Mouse (Mus musculus): ENCODE measurements around the gene Cfdp1. TPM values are rescaled to one million over a fixed set of nuclear protein-coding genes. Genes with fewer than 3 reads are reported as not detected.

Cfdp1 gene
- total and polyA plus RNA-seq, 3 experiments, result 26.1 to 229 (median 160) TPM

DNA sequence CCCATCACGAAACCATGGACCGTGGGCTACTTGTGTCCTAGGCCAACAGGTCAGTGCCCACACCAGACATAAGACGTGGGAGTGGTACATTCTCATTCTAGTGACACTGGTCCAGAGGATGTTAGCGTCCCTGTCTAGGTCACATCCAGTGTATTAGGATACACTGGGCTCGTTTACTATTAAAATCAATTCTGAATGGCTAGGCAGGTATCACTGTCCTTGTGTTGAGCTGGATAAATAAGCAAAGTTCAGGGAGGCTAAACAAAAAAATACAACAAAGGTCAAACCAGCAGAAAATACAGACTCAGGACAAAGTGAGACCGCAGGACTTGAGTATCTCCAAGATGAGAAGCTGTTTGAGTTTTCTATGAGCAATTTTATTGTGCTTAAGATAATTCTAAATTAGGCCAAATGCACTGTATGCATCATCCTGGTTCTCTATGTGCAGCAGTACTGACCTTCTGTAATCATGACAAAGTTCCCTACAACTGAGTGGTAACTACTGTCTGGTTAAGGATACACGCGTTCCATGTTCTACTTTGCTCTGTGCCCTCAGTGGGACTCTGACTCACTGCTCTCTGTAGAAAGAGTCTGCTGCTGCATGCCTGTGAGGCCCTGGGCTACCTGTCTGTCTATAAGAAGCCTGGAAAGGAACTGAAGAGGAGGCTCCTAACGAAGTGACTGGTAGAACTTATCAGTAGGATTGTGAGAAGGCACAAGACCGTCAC lies 73.2 kb downstream of the Cfdp1 start:
- no peak for TF ChIP-seq GATA1 (IDR thresholded peaks at IDR 0.05; ENCODE audit: borderline replicate concordance, low read length)
- no peak for TF ChIP-seq POLR2AphosphoS5 (IDR thresholded peaks at IDR 0.05; ENCODE audit: insufficient replicate concordance, low read depth, low read length)
- no peak for TF ChIP-seq CTCF (IDR thresholded peaks at IDR 0.05; ENCODE audit: low read depth, low read length)
- no peak for TF ChIP-seq TAL1 (conservative IDR thresholded peaks at IDR 0.05; ENCODE audit: low read depth, low read length)
- TF ChIP-seq GATA2 (IDR thresholded peaks at IDR 0.05; ENCODE audit: borderline replicate concordance, low read depth, low read length), result no peak
- H3K27me3 ChIP-seq (ENCODE audit: insufficient read depth, low read length), result no peaks in the 10 kb centered on the region
- ATAC-seq (ENCODE audit: extremely low read depth, insufficient number of reproducible peaks, low FRiP score, poor library complexity, severe bottlenecking) (no peak), DNase-seq (ENCODE audit: low spot score) (no peak)
- no peak overlapping the region for H3K4me3 ChIP-seq (ENCODE audit: low read depth, low read length)
- peaks cover 8% of the 10 kb centered on the region for H3K4me1 ChIP-seq (ENCODE audit: insufficient read depth, low read depth, low read length)
- peaks cover 85% of the 10 kb centered on the region for H3K36me3 ChIP-seq (replicated peaks)
- H3K9me3 ChIP-seq (replicated peaks), result no peaks in the 10 kb centered on the region

DNA sequence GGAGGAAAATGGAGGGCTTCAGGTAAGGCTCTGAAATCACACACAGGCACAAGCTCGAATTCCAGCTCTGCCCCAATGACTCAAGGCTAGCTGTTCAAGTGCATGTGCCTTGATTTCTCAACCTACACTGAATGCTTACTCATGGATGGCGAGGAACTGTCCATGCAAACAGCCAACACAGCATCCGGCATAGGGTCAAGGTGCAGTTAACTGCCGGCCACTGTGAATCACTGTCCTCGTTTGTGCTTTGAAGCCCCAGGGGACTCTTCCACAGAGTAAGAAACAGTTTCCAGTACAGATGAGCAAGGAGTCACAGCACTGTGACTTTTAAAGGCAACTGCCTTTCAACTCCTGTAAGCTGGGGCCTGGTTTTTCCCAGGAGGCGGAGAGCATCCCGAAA lies 74.4 kb downstream of the Cfdp1 start:
- Histone ChIP-seq H3K4me1 (ENCODE audit: insufficient read depth, low read depth, low read length) (peaks cover 12% of the 10 kb centered on the region), H3K27me3 (ENCODE audit: insufficient read depth, low read length) (no peaks in the 10 kb centered on the region), H3K9me3 (replicated peaks) (no peaks in the 10 kb centered on the region), H3K36me3 (replicated peaks) (peaks cover 86% of the 10 kb centered on the region), H3K4me3 (ENCODE audit: low read depth, low read length) (no peak overlapping the region)
- ATAC-seq (ENCODE audit: extremely low read depth, insufficient number of reproducible peaks, low FRiP score, poor library complexity, severe bottlenecking) (no peak), DNase-seq (ENCODE audit: low spot score) (no peak)
- TF ChIP-seq GATA1 (IDR thresholded peaks at IDR 0.05; ENCODE audit: borderline replicate concordance, low read length) (no peak), POLR2AphosphoS5 (IDR thresholded peaks at IDR 0.05; ENCODE audit: insufficient replicate concordance, low read depth, low read length) (no peak), CTCF (IDR thresholded peaks at IDR 0.05; ENCODE audit: low read depth, low read length) (no peak), TAL1 (conservative IDR thresholded peaks at IDR 0.05; ENCODE audit: low read depth, low read length) (no peak), GATA2 (IDR thresholded peaks at IDR 0.05; ENCODE audit: borderline replicate concordance, low read depth, low read length) (no peak)

DNA sequence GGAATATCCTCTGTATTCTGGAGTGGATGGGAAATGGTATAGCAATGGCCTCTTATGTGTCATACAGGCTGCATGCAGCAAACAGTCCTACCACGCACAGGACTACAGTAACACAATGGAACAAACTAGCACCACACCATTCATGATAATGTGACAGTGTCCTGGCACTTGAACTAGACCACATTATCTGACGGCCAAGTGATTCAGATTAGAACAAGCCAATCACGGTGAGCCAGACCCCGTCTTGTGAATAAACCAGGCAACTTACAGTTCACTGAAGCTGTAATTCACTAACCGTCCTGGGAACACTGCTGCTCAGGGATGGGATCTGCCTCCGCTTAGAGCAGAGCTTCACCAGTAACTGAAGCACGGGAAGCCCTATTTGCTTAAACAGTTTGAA lies 75.3 kb downstream of the Cfdp1 start:
- H3K4me1 ChIP-seq (ENCODE audit: insufficient read depth, low read depth, low read length), result peaks cover 20% of the 10 kb centered on the region
- no peaks in the 10 kb centered on the region for H3K9me3 ChIP-seq (replicated peaks)
- no peak for TF ChIP-seq TAL1 (conservative IDR thresholded peaks at IDR 0.05; ENCODE audit: low read depth, low read length)
- H3K4me3 ChIP-seq (ENCODE audit: low read depth, low read length), result no peak overlapping the region
- no peak for DNase-seq (ENCODE audit: low spot score)
- ATAC-seq (ENCODE audit: extremely low read depth, insufficient number of reproducible peaks, low FRiP score, poor library complexity, severe bottlenecking), result no peak
- peaks cover 87% of the 10 kb centered on the region for H3K36me3 ChIP-seq (replicated peaks)
- H3K27me3 ChIP-seq (ENCODE audit: insufficient read depth, low read length), result no peaks in the 10 kb centered on the region

DNA sequence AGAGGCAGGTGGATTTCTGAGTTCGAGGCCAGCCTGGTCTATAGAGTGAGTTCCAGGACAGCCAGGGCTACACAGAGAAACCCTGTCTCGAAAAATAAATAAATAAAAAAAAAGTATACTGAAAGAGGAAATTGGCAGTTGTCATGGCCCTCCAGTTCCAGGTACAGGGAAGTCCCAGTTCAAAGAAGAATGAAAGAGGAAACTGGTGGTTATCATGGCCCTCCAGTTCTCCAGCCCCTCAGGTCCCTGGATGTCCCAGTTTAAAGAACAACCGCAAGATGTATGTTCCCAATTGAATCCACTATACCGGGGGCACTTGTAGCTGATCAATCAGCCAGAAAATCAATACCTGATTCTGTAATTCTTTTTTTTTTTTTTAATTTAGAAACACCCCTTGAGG lies 77.6 kb downstream of the Cfdp1 start:
- ATAC-seq (ENCODE audit: extremely low read depth, insufficient number of reproducible peaks, low FRiP score, poor library complexity, severe bottlenecking), result no peak
- H3K9me3 ChIP-seq (replicated peaks), result no peaks in the 10 kb centered on the region
- peaks cover 84% of the 10 kb centered on the region for H3K36me3 ChIP-seq (replicated peaks)
- H3K4me3 ChIP-seq (ENCODE audit: low read depth, low read length), result no peak overlapping the region
- TF ChIP-seq GATA2 (IDR thresholded peaks at IDR 0.05; ENCODE audit: borderline replicate concordance, low read depth, low read length) (no peak), TAL1 (conservative IDR thresholded peaks at IDR 0.05; ENCODE audit: low read depth, low read length) (no peak), CTCF (IDR thresholded peaks at IDR 0.05; ENCODE audit: low read depth, low read length) (no peak), POLR2AphosphoS5 (IDR thresholded peaks at IDR 0.05; ENCODE audit: insufficient replicate concordance, low read depth, low read length) (no peak), GATA1 (IDR thresholded peaks at IDR 0.05; ENCODE audit: borderline replicate concordance, low read length) (no peak)
- no peaks in the 10 kb centered on the region for H3K27me3 ChIP-seq (ENCODE audit: insufficient read depth, low read length)
- H3K4me1 ChIP-seq (ENCODE audit: insufficient read depth, low read depth, low read length), result peaks cover 22% of the 10 kb centered on the region
- DNase-seq (ENCODE audit: low spot score), result no peak

DNA sequence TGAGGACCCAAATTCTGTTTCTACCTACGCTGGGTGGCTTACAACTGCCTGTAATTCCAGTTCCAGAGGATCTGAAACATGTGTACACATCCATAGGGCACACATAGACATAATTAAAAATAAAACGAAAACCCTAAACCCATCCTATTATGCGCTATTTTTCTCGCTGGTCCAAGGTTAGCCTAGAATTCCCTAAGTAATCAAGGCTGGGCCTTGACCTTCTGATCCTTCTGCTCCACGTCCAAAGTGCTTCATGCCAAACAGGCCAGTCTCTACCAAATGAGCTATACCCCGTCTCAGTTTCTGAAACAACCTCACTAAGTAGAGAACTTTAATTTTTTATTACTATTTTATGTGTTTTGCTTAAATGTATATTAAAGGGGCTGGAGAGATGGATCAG lies 78.3 kb downstream of the Cfdp1 start:
- Histone ChIP-seq H3K36me3 (replicated peaks) (peaks cover 86% of the 10 kb centered on the region), H3K27me3 (ENCODE audit: insufficient read depth, low read length) (no peaks in the 10 kb centered on the region), H3K9me3 (replicated peaks) (no peaks in the 10 kb centered on the region), H3K4me3 (ENCODE audit: low read depth, low read length) (no peak overlapping the region), H3K4me1 (ENCODE audit: insufficient read depth, low read depth, low read length) (peaks cover 24% of the 10 kb centered on the region)
- no peak for ATAC-seq (ENCODE audit: extremely low read depth, insufficient number of reproducible peaks, low FRiP score, poor library complexity, severe bottlenecking)
- TF ChIP-seq TAL1 (conservative IDR thresholded peaks at IDR 0.05; ENCODE audit: low read depth, low read length) (no peak), CTCF (IDR thresholded peaks at IDR 0.05; ENCODE audit: low read depth, low read length) (no peak), POLR2AphosphoS5 (IDR thresholded peaks at IDR 0.05; ENCODE audit: insufficient replicate concordance, low read depth, low read length) (no peak), GATA1 (IDR thresholded peaks at IDR 0.05; ENCODE audit: borderline replicate concordance, low read length) (no peak), GATA2 (IDR thresholded peaks at IDR 0.05; ENCODE audit: borderline replicate concordance, low read depth, low read length) (no peak)
- no peak for DNase-seq (ENCODE audit: low spot score)

DNA sequence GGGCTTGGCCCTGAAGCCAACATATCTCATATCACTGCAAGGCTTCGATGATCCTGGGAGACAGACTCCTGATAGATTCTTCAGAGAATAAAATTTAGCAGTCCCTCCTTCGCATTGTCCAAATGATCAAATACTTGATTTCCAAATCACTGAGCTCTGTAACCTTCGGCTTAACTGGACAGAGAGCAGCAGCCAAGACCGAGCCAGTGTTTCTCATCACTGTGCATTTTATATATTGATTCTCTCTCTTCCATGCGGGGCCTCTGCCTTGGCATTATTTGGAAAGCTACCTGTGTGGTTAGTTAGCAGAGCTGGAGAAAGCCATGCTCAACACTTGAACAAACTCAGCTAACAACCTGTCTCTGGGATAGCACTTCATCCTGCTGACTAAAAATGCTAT lies 80.6 kb downstream of the Cfdp1 start:
- H3K27me3 ChIP-seq (ENCODE audit: insufficient read depth, low read length), result no peaks in the 10 kb centered on the region
- TF ChIP-seq TAL1 (conservative IDR thresholded peaks at IDR 0.05; ENCODE audit: low read depth, low read length) (no peak), GATA1 (IDR thresholded peaks at IDR 0.05; ENCODE audit: borderline replicate concordance, low read length) (no peak), CTCF (IDR thresholded peaks at IDR 0.05; ENCODE audit: low read depth, low read length) (no peak), POLR2AphosphoS5 (IDR thresholded peaks at IDR 0.05; ENCODE audit: insufficient replicate concordance, low read depth, low read length) (no peak), GATA2 (IDR thresholded peaks at IDR 0.05; ENCODE audit: borderline replicate concordance, low read depth, low read length) (no peak)
- H3K36me3 ChIP-seq (replicated peaks), result peaks cover 84% of the 10 kb centered on the region
- peaks cover 34% of the 10 kb centered on the region for H3K4me1 ChIP-seq (ENCODE audit: insufficient read depth, low read depth, low read length)
- H3K9me3 ChIP-seq (replicated peaks), result no peaks in the 10 kb centered on the region
- ATAC-seq (ENCODE audit: extremely low read depth, insufficient number of reproducible peaks, low FRiP score, poor library complexity, severe bottlenecking) (no peak), DNase-seq (ENCODE audit: low spot score) (no peak)
- no peak overlapping the region for H3K4me3 ChIP-seq (ENCODE audit: low read depth, low read length)
